ENCODE assay signal across 10 mouse cellular contexts in the genomic region with DNA sequence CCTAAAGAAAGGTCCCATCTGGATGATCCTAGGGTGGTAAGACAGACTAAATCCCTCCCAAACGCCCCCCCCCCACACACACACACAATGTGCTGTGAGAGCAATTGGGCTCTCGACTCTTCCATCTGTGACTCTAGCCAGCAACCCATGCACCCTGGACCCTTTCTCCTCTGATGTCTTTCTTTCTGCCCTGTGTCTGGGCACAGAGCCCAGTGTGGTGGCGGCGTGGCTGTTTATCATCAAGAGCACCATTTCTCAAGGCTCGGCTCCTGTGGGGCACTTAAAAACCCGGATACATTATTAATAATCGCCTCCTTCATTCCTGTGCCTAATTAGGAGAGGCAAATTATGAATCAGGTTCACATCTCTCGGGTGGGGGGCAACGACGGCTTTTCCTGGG. TPM values are rescaled to one million over a fixed set of nuclear protein-coding genes. Genes with fewer than 3 reads are reported as not detected.
A peak's percentile ranks its signal among the peaks of the same experiment; 100 is the strongest.
DNase-seq lines count a peak whose midpoint lies in the region; ATAC-seq and TF ChIP-seq lines count a peak whose summit lies in the region.
"Had no signal": no experiment of that assay in that cellular context is flagged by ENCODE, and none has a peak within 500 bp of the region (broad histone marks: within the 10 kb centered on the region; RNA-seq: fewer than 3 reads in every experiment).

No protein-coding gene starts in this region.

- H3K27me3 ChIP-seq in hindbrain, embryonic 12.5 days, result no peaks in the 10 kb centered on the region
- no peaks in the 10 kb centered on the region for H3K27me3 ChIP-seq in hindbrain, embryonic 10.5 days (ENCODE audit: insufficient read depth, poor library complexity, severe bottlenecking)
- no peaks in the 10 kb centered on the region for H3K27me3 ChIP-seq in forebrain, embryonic 14.5 days (replicated peaks; ENCODE audit: control insufficient read depth, insufficient read depth, low read length)
- no peaks in the 10 kb centered on the region for H3K27me3 ChIP-seq in kidney, postnatal 0 days (ENCODE audit: insufficient read depth, low read length)
- H3K27me3 ChIP-seq: limb, embryonic 15.5 days had no signal

- H3K4me3 ChIP-seq in hindbrain, embryonic 12.5 days, result no peak overlapping the region
- no peak overlapping the region for H3K4me3 ChIP-seq in hindbrain, embryonic 10.5 days
- H3K4me3 ChIP-seq in forebrain, embryonic 14.5 days (ENCODE audit: low read depth, low read length), result no peak overlapping the region
- H3K4me3 ChIP-seq in kidney, postnatal 0 days (replicated peaks; ENCODE audit: low read depth, low read length), result no peak overlapping the region
- H3K4me3 ChIP-seq: limb, embryonic 15.5 days had no signal

- peaks cover 17% of the 10 kb centered on the region for H3K4me1 ChIP-seq in hindbrain, embryonic 12.5 days
- peaks cover 26% of the 10 kb centered on the region for H3K4me1 ChIP-seq in hindbrain, embryonic 10.5 days (replicated peaks)
- H3K4me1 ChIP-seq in forebrain, embryonic 14.5 days (ENCODE audit: control insufficient read depth, insufficient read depth, low read length), result peaks cover 9% of the 10 kb centered on the region
- no peaks in the 10 kb centered on the region; the same call in 1 of the 2 replicates for H3K4me1 ChIP-seq in kidney, postnatal 0 days (replicated peaks; ENCODE audit: insufficient read depth, low read length)

- 60% methylated on average over 10 of the region's 10 CpGs for WGBS in hindbrain, embryonic 12.5 days
- WGBS in hindbrain, embryonic 10.5 days, result 78% methylated on average over 10 of the region's 10 CpGs
- 14% methylated on average over 10 of the region's 10 CpGs for WGBS in forebrain, embryonic 14.5 days
- 32% methylated on average over 10 of the region's 10 CpGs for WGBS in kidney, postnatal 0 days

- no peak for TF ChIP-seq CTCF in kidney, postnatal 0 days (IDR thresholded peaks at IDR 0.05; ENCODE audit: low read depth)

- H3K27ac ChIP-seq in hindbrain, embryonic 12.5 days, result 0 out of 2 replicates have a peak overlapping the region, but pooled peaks have one; percentile 31
- no peak overlapping the region for H3K27ac ChIP-seq in hindbrain, embryonic 10.5 days
- no peak overlapping the region for H3K27ac ChIP-seq in forebrain, embryonic 14.5 days (ENCODE audit: low read depth, low read length)
- no peak overlapping the region for H3K27ac ChIP-seq in kidney, postnatal 0 days
- H3K27ac ChIP-seq: limb, embryonic 15.5 days had no signal

- H3K9ac ChIP-seq in hindbrain, embryonic 12.5 days, result no peak overlapping the region
- H3K9ac ChIP-seq in forebrain, embryonic 14.5 days (ENCODE audit: low read length), result no peak overlapping the region
- H3K9ac ChIP-seq in kidney, postnatal 0 days (ENCODE audit: low read depth, low read length), result no peak overlapping the region
- H3K9ac ChIP-seq: limb, embryonic 15.5 days had no signal

- ATAC-seq in hindbrain, embryonic 12.5 days (ENCODE audit: low FRiP score), result peak; percentile 51; the same call in 1 of the 2 replicates
- ATAC-seq in forebrain, embryonic 14.5 days, result peak; percentile 86
- ATAC-seq in kidney, postnatal 0 days (replicated peaks; ENCODE audit: low FRiP score, low read depth), result no peak

- no peaks in the 10 kb centered on the region for H3K36me3 ChIP-seq in hindbrain, embryonic 12.5 days
- H3K36me3 ChIP-seq in hindbrain, embryonic 10.5 days, result no peaks in the 10 kb centered on the region
- H3K36me3 ChIP-seq in forebrain, embryonic 14.5 days (ENCODE audit: control insufficient read depth, insufficient read depth, low read length), result no peaks in the 10 kb centered on the region
- no peaks in the 10 kb centered on the region for H3K36me3 ChIP-seq in kidney, postnatal 0 days (ENCODE audit: insufficient read depth, low read length)
- H3K36me3 ChIP-seq: limb, embryonic 15.5 days had no signal

- no peak for DNase-seq in hindbrain, embryonic 10.5 days (ENCODE audit: low spot score)
- DNase-seq in Muller cell, postnatal 12 days (ENCODE audit: inconsistent ontology term), result peak; percentile 79
- peak; percentile 82 for DNase-seq in forebrain, embryonic 14.5 days (ENCODE audit: low spot score)
- DNase-seq in kidney, postnatal 0 days (ENCODE audit: low spot score), result peak; percentile 10
- DNase-seq in spleen, postnatal 4 days (ENCODE audit: low spot score in 2 of 2), result no peak
- DNase-seq in left cerebral cortex, adult 9 months (ENCODE audit: low spot score in 2 of 2), result no peak
- DNase-seq in testis, postnatal 10 days (ENCODE audit: low spot score), result no peak
- DNase-seq: right cerebral cortex, adult 18-20 months had no signal

- no peak overlapping the region for H3K4me2 ChIP-seq in hindbrain, embryonic 12.5 days (replicated peaks)
- H3K4me2 ChIP-seq in forebrain, embryonic 14.5 days (ENCODE audit: low read length), result no peak overlapping the region
- no peak overlapping the region for H3K4me2 ChIP-seq in kidney, postnatal 0 days (ENCODE audit: low read length)
- H3K4me2 ChIP-seq: limb, embryonic 15.5 days had no signal

- no peaks in the 10 kb centered on the region for H3K9me3 ChIP-seq in hindbrain, embryonic 12.5 days (replicated peaks)
- no peaks in the 10 kb centered on the region for H3K9me3 ChIP-seq in hindbrain, embryonic 10.5 days
- H3K9me3 ChIP-seq in forebrain, embryonic 14.5 days (replicated peaks; ENCODE audit: control insufficient read depth, low read length), result no peaks in the 10 kb centered on the region
- H3K9me3 ChIP-seq in kidney, postnatal 0 days (replicated peaks; ENCODE audit: low read length), result no peaks in the 10 kb centered on the region
- H3K9me3 ChIP-seq: limb, embryonic 15.5 days had no signal

RNA-seq across cellular contexts. Expression of a gene that starts 27.7 kb away (rescaled TPM):
- 0.80 and 1.6 TPM in 2 replicates for polyA plus RNA-seq in hindbrain, embryonic 12.5 days (2016; fragmentation: Nextera tagmentation; extraction: Ambion mirVana)
- polyA plus RNA-seq in hindbrain, embryonic 10.5 days (2016; fragmentation: Nextera tagmentation; extraction: Ambion mirVana), result 0.91 and 1.2 TPM in 2 replicates
- 0.33 TPM in 1 of 2 replicates, not detected in the other for polyA plus RNA-seq in forebrain, embryonic 14.5 days (2014; fragmentation: Nextera tagmentation; extraction: Ambion mirVana)
- 0.42 and 0.70 TPM in 2 replicates for polyA plus RNA-seq in kidney, postnatal 0 days (2015; fragmentation: Nextera tagmentation; extraction: Ambion mirVana)

Comparison
In these comparisons a context has a peak if more than half of its experiments do, and no peak if none do; other contexts are left out.
1. DNase-seq: peak in Muller cell, postnatal 12 days (single experiment), forebrain, embryonic 14.5 days (single experiment) and kidney, postnatal 0 days (single experiment); none in hindbrain, embryonic 10.5 days (single experiment), spleen, postnatal 4 days (0 of 2), left cerebral cortex, adult 9 months (0 of 2) and testis, postnatal 10 days (single experiment).